Mouse (Mus musculus): ENCODE results near the gene Krtap4-6. TPM values are rescaled to one million over a fixed set of nuclear protein-coding genes. Genes with fewer than 3 reads are reported as not detected.
A peak's percentile ranks its signal among the peaks of the same experiment; 100 is the strongest.
"Not testable (repeated sequence)": the region's sequence is repeated elsewhere in the genome, so short reads cannot be mapped to it uniquely, and the experiment has no call there.

The Krtap4-6 gene
- total and polyA plus RNA-seq, 2 experiments from 2014 or later = not detected

DNA sequence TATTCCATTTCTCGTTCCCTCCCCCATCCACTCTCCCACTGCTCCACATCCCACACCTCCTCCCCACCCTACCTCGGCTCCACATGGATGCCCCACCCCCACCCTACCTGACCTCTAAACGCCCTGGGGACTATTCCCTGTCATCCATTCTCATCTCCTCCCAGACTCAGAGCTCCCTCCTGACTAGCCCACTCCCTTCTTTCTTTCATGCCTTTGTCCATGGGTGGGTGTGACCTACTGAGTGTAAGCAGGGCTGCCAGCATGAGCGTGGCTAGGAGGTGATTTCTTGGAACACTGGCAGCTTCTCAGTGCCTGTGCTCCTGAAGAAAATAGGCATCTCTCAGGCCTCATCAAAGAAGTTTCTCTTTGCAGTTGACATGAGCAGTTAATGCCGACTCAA, 8.7 kb downstream of the Krtap4-6 start:
- Histone ChIP-seq H3K4me3 (ENCODE audit: low read depth, low read length) (no peak overlapping the region), H3K9me3 (ENCODE audit: low read length) (no peaks in the 10 kb centered on the region), H3K27me3 (ENCODE audit: insufficient read depth, low read length) (no peaks in the 10 kb centered on the region), H3K36me3 (ENCODE audit: insufficient read depth) (no peaks in the 10 kb centered on the region), H3K9ac (no peak overlapping the region), H3K4me2 (ENCODE audit: low read depth) (no peak overlapping the region), H3K4me1 (ENCODE audit: insufficient read depth) (no peaks in the 10 kb centered on the region), H3K27ac (ENCODE audit: low read depth, low read length) (no peak overlapping the region)
- DNase-seq (no peak), ATAC-seq (no peak)
- TF ChIP-seq CTCF (IDR thresholded peaks at IDR 0.05; ENCODE audit: low read depth) = no peak
- WGBS = 47% methylated on average over 5 of the region's 5 CpGs

GRCm38 (mm10) chr11:99650136-99650535, 15.6 kb downstream of the Krtap4-6 start, which contains the start of gene Gm11555:
Gene Gm11555, minus strand, starts transcription at chr11:99650236.
- no peak for TF ChIP-seq CTCF (IDR thresholded peaks at IDR 0.05; ENCODE audit: low read depth)
- Histone ChIP-seq H3K4me3 (ENCODE audit: low read depth, low read length) (no peak within 1 kb of the TSS), H3K4me1 (ENCODE audit: insufficient read depth) (no peaks in the 10 kb centered on the region), H3K9ac (no peak within 1 kb of the TSS), H3K27ac (ENCODE audit: low read depth, low read length) (no peak within 1 kb of the TSS), H3K4me2 (ENCODE audit: low read depth) (no peak within 1 kb of the TSS), H3K36me3 (ENCODE audit: insufficient read depth) (no peaks in the 10 kb centered on the region), H3K9me3 (ENCODE audit: low read length) (no peaks in the 10 kb centered on the region), H3K27me3 (ENCODE audit: insufficient read depth, low read length) (no peaks in the 10 kb centered on the region)
- 87% methylated on average over 2 of the region's 2 CpGs for WGBS
- ATAC-seq = no peak
- no peak for DNase-seq

DNA sequence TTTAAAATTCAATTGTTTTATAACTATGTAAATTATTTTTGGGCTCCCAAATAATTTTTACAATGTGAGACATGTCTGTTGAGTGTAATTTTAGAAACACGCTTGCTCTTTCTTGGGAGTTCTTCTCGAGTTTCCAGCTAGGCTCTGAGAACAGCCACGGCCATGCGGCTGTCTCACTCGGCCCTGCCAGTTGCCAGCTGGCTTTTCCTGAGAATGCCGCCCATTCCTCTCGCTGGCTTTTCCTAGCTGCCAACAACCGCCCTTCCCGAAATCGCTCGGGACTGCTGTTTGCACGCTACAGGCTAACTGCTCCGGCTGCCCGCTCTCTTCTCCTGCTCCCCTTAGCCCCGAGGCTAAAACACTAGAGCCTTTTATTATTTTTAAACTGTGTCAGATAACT, 19.3 kb downstream of the Krtap4-6 start:
- DNase-seq (peak; percentile 17), ATAC-seq (no peak)
- Histone ChIP-seq H3K4me1 (ENCODE audit: insufficient read depth) (no peaks in the 10 kb centered on the region), H3K4me3 (ENCODE audit: low read depth, low read length) (no peak overlapping the region), H3K27ac (ENCODE audit: low read depth, low read length) (no peak overlapping the region), H3K27me3 (ENCODE audit: insufficient read depth, low read length) (no peaks in the 10 kb centered on the region), H3K4me2 (ENCODE audit: low read depth) (no peak overlapping the region), H3K36me3 (ENCODE audit: insufficient read depth) (no peaks in the 10 kb centered on the region), H3K9ac (no peak overlapping the region), H3K9me3 (ENCODE audit: low read length) (no peaks in the 10 kb centered on the region)
- WGBS = 70% methylated on average over 15 of the region's 15 CpGs
- no peak for TF ChIP-seq CTCF (IDR thresholded peaks at IDR 0.05; ENCODE audit: low read depth)

DNA sequence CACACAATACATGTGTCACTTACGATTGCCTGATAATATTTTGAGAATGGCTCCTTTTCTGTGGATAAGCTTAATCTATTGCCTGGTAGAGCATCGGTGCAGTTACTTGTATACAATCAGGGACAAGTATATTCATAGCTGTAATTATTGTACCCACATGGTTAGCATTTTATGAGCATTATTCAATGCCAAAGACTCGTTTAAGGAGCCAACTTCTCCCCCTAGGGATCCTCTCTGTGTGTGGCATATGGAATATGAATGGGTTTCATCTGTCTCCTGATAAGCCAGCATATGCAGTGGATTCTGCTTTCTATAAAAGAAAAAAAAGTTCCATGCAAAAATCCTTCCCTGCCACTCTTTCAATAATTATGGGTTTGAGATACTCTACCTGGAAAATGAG, 21.4 kb downstream of the Krtap4-6 start:
- no peak for ATAC-seq
- Histone ChIP-seq H3K4me1 (ENCODE audit: insufficient read depth) (no peaks in the 10 kb centered on the region), H3K27ac (ENCODE audit: low read depth, low read length) (no peak overlapping the region), H3K27me3 (ENCODE audit: insufficient read depth, low read length) (no peaks in the 10 kb centered on the region), H3K36me3 (ENCODE audit: insufficient read depth) (no peaks in the 10 kb centered on the region), H3K4me3 (ENCODE audit: low read depth, low read length) (no peak overlapping the region), H3K9me3 (ENCODE audit: low read length) (no peaks in the 10 kb centered on the region), H3K4me2 (ENCODE audit: low read depth) (no peak overlapping the region), H3K9ac (no peak overlapping the region)
- WGBS = 47% methylated on average over 3 of the region's 3 CpGs
- TF ChIP-seq CTCF (IDR thresholded peaks at IDR 0.05; ENCODE audit: low read depth) = no peak
- DNase-seq = peak; percentile 63

DNA sequence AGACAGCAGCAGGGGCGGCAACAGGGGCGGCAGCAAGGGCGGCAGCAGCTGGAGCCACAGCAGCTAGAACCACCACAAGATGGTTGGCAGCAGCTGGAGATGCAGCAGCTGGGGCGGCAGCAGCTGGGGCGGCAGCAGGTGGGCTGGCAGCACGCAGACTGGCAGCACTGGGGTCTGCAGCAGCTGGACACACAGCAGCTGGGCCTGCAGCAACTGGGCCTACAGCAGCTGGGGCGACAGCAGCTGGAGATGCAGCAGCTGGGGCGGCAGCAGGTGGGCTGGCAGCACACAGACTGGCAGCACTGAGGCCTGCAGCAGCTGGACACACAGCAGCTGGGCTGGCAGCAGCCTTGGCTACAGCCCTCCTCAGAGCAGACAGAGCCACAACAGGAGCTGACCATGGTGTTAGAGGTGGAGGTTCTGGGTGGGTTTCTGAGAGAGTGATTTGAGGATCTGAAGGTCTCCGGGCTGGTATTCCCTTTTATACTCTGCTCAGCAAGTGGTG, 22.1 kb downstream of the Krtap4-6 start, which contains the start of gene Krtap4-7:
TSS of gene Krtap4-7 (minus strand) at position 455 of the 505 bp plus-strand sequence.
- H3K9me3 ChIP-seq (ENCODE audit: low read length); ATAC-seq; H3K4me1 ChIP-seq (ENCODE audit: insufficient read depth); H3K36me3 ChIP-seq (ENCODE audit: insufficient read depth); H3K27ac ChIP-seq (ENCODE audit: low read depth, low read length); H3K27me3 ChIP-seq (ENCODE audit: insufficient read depth, low read length); H3K4me2 ChIP-seq (ENCODE audit: low read depth); H3K9ac ChIP-seq; DNase-seq; H3K4me3 ChIP-seq (ENCODE audit: low read depth, low read length): not testable (repeated sequence)
- WGBS = 84% methylated on average over 9 of the region's 9 CpGs

- no peaks in the 10 kb centered on the region for H3K27me3 ChIP-seq (ENCODE audit: insufficient read depth, low read length)
- no peaks in the 10 kb centered on the region for H3K4me1 ChIP-seq (ENCODE audit: insufficient read depth)
- H3K4me2 ChIP-seq (ENCODE audit: low read depth) = no peak overlapping the region
- H3K36me3 ChIP-seq (ENCODE audit: insufficient read depth) = no peaks in the 10 kb centered on the region
- no peak for TF ChIP-seq CTCF (IDR thresholded peaks at IDR 0.05; ENCODE audit: low read depth)
- ATAC-seq = no peak
- no peaks in the 10 kb centered on the region for H3K9me3 ChIP-seq (ENCODE audit: low read length)
- DNase-seq = no peak
- no peak overlapping the region for H3K4me3 ChIP-seq (ENCODE audit: low read depth, low read length)
- no peak overlapping the region for H3K9ac ChIP-seq
- WGBS = 42% methylated on average over 1 of the region's 1 CpGs
- no peak overlapping the region for H3K27ac ChIP-seq (ENCODE audit: low read depth, low read length)
These were observed 24.8 kb downstream of the Krtap4-6 start for GRCm38 (mm10) chr11:99640926-99641325.

- ATAC-seq (no peak), DNase-seq (peak; percentile 43)
- no peak overlapping the region for H3K4me2 ChIP-seq (ENCODE audit: low read depth)
- WGBS = 62% methylated on average over 1 of the region's 1 CpGs
- H3K27me3 ChIP-seq (ENCODE audit: insufficient read depth, low read length) = no peaks in the 10 kb centered on the region
- no peak overlapping the region for H3K9ac ChIP-seq
- TF ChIP-seq CTCF (IDR thresholded peaks at IDR 0.05; ENCODE audit: low read depth) = no peak
- no peaks in the 10 kb centered on the region for H3K36me3 ChIP-seq (ENCODE audit: insufficient read depth)
- no peaks in the 10 kb centered on the region for H3K4me1 ChIP-seq (ENCODE audit: insufficient read depth)
- no peak overlapping the region for H3K27ac ChIP-seq (ENCODE audit: low read depth, low read length)
- H3K4me3 ChIP-seq (ENCODE audit: low read depth, low read length) = no peak overlapping the region
- H3K9me3 ChIP-seq (ENCODE audit: low read length) = no peaks in the 10 kb centered on the region
These were observed 28.7 kb downstream of the Krtap4-6 start for GRCm38 (mm10) chr11:99637086-99637485.

All from forebrain, postnatal 0 days (tissue).